Mouse (Mus musculus) stomach, postnatal 0 days (tissue): ENCODE data around the gene Naa80.

Experiments
- CTCF ChIP-seq: IDR thresholded peaks from 2 replicates; pipeline ENCODE4 v1.5.1; 2016; ENCODE audit warnings: antibody characterized with exemption, low read depth, mild to moderate bottlenecking, moderate library complexity
- EP300 ChIP-seq: optimal IDR thresholded peaks from 2 replicates; pipeline ENCODE3; 2016; ENCODE audit warnings: antibody characterized with exemption

DNA sequence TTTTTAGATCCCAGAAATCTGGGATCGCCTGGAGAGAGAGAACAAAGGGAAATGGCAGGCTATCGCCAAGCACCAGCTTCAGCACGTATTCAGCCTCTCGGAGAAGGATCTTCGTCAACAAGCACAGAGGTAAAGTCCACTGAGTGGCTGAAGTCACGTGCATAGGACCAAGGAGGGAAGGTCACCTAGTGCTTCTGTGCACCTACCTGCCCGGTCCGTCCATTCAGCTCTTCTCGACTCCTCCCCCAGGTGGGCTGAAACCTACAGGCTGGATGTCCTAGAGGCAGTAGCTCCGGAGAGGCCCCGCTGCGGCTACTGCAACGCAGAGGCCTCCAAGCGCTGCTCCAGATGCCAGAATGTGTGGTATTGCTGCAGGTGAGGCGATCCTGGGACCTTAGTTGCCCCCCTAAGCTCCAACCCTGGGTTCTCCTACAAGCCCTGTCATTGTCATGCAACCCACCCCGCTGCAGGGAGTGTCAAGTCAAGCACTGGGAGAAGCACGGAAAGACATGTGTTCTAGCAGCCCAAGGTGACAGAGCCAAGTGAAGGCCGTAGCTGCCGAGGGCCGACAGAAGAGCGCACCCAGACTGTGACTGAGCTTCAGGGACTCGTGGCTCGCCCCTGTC, 28.1 kb upstream of the Naa80 start:
- TF ChIP-seq CTCF (no peak), EP300 (no peak)
